Mouse (Mus musculus) CH12.LX (cell line): ENCODE measurements at regions not wholly inside any gene's neighbourhood (a gene's known extent, or its start where the extent isn't known, plus 50 kb on each side); places are given as distances from the start of the nearest gene placed in this dataset.

Experiments used
- DNase-seq: peaks from one replicate; pipeline ENCODE4 v3.0.0-alpha.2; 2013; ENCODE audit errors: extremely low read depth
- H3K27ac ChIP-seq: 2 replicates; pipeline ENCODE4 v1.5.1; 2012; ENCODE audit warnings: low read depth, mild to moderate bottlenecking, control low read depth, moderate library complexity; ENCODE audit not compliant: insufficient read depth
- H3K27me3 ChIP-seq: replicated peaks from 2 replicates; pipeline ENCODE3; 2012; ENCODE audit warnings: inconsistent platforms
- H3K36me3 ChIP-seq, 2 experiments: replicated peaks in 1 of 2; 2 replicates each; pipeline versions ENCODE3 to v1.6.1; 2012; ENCODE audit warnings: inconsistent platforms in 1 of 2, low read length in 1 of 2, mild to moderate bottlenecking in 1 of 2, mixed read lengths in 1 of 2, moderate library complexity in 1 of 2; ENCODE audit not compliant: control insufficient read depth in 1 of 2, insufficient read depth in 1 of 2
- H3K4me1 ChIP-seq, 2 experiments: 2 replicates each; pipeline ENCODE4 v1.6.1; 2012; ENCODE audit warnings: inconsistent platforms in 1 of 2, moderate library complexity in 1 of 2; ENCODE audit not compliant: insufficient read depth in 2 of 2, control insufficient read depth in 1 of 2
- H3K4me2 ChIP-seq: 2 replicates; pipeline ENCODE4 v1.6.1; 2012; ENCODE audit warnings: low read depth, mild to moderate bottlenecking, control low read depth; ENCODE audit not compliant: poor library complexity, insufficient read depth, severe bottlenecking
- H3K4me3 ChIP-seq, 3 experiments: fragments of 150-350 bp in 1 of 3; sonication (generic) in 1 of 3; replicated peaks in 1 of 3; 2 replicates each; pipeline versions ENCODE3 to v1.5.1; 2011 to 2012; ENCODE audit warnings: low read depth in 2 of 3, low read length in 2 of 3, mild to moderate bottlenecking in 2 of 3, moderate library complexity in 2 of 3, control low read depth in 1 of 3, improper control_type of control experiment in 1 of 3, inconsistent platforms in 1 of 3, mixed read lengths in 1 of 3; ENCODE audit not compliant: poor library complexity in 1 of 3
- H3K79me2 ChIP-seq: replicated peaks from 2 replicates; pipeline ENCODE4 v1.6.1; 2012; ENCODE audit warnings: mild to moderate bottlenecking, moderate library complexity; ENCODE audit not compliant: control insufficient read depth, poor library complexity, insufficient read depth, severe bottlenecking; ENCODE audit errors: extremely low read depth
- H3K9ac ChIP-seq: 2 replicates; pipeline ENCODE4 v1.6.1; 2012; ENCODE audit warnings: low read depth, mild to moderate bottlenecking, control low read depth, moderate library complexity; ENCODE audit not compliant: insufficient read depth
- H3K9me3 ChIP-seq: replicated peaks from 2 replicates; pipeline ENCODE3; 2012; ENCODE audit warnings: low read length, inconsistent platforms, mixed read lengths
- BHLHE40 ChIP-seq: IDR thresholded peaks from 2 replicates; pipeline ENCODE4 v1.6.1; 2011; ENCODE audit warnings: mild to moderate bottlenecking, low read depth, low read length, improper control_type of control experiment
- CHD1 ChIP-seq: IDR thresholded peaks from 2 replicates; pipeline ENCODE4 v1.6.1; 2012; ENCODE audit warnings: low read depth, low read length, improper control_type of control experiment, inconsistent platforms
- E2F4 ChIP-seq: IDR thresholded peaks from 2 replicates; pipeline ENCODE4 v1.6.1; 2011; ENCODE audit warnings: low read depth, low read length, improper control_type of control experiment; ENCODE audit not compliant: insufficient replicate concordance
- ETS1 ChIP-seq: conservative IDR thresholded peaks from 2 replicates; pipeline ENCODE4 v1.6.1; 2012; ENCODE audit warnings: low read depth, mild to moderate bottlenecking, inconsistent platforms, low read length, improper control_type of control experiment, moderate library complexity
- GABPA ChIP-seq: IDR thresholded peaks from 2 replicates; pipeline ENCODE4 v1.6.1; 2012; ENCODE audit warnings: low read depth, low read length, improper control_type of control experiment, inconsistent platforms; ENCODE audit not compliant: insufficient replicate concordance
- IRF4 ChIP-seq: IDR thresholded peaks from 2 replicates; pipeline ENCODE4 v1.6.1; 2014; ENCODE audit warnings: low read depth, mild to moderate bottlenecking, inconsistent platforms, low read length, improper control_type of control experiment
- JUN ChIP-seq: IDR thresholded peaks from 2 replicates; pipeline ENCODE4 v1.6.1; 2011; ENCODE audit warnings: low read depth, mild to moderate bottlenecking, low read length, improper control_type of control experiment, moderate library complexity; ENCODE audit not compliant: insufficient read depth
- JUND ChIP-seq: conservative IDR thresholded peaks from 2 replicates; pipeline ENCODE4 v1.6.1; 2011; ENCODE audit warnings: low read depth, low read length, improper control_type of control experiment
- KAT2A ChIP-seq: IDR thresholded peaks from 2 replicates; pipeline ENCODE4 v1.6.1; 2012; ENCODE audit warnings: low read length, improper control_type of control experiment, inconsistent platforms; ENCODE audit not compliant: insufficient replicate concordance
- MAFK ChIP-seq: IDR thresholded peaks from 2 replicates; pipeline ENCODE4 v1.6.1; 2011; ENCODE audit warnings: low read length, improper control_type of control experiment; ENCODE audit not compliant: insufficient replicate concordance
- MAZ ChIP-seq: IDR thresholded peaks from 2 replicates; pipeline ENCODE4 v1.6.1; 2012; ENCODE audit warnings: low read depth, mild to moderate bottlenecking, inconsistent platforms, low read length, improper control_type of control experiment, moderate library complexity
- MEF2A ChIP-seq: IDR thresholded peaks from 2 replicates; pipeline ENCODE4 v1.6.1; 2014; ENCODE audit warnings: low read depth, mild to moderate bottlenecking, inconsistent platforms, low read length, improper control_type of control experiment, borderline replicate concordance
- MXI1 ChIP-seq: IDR thresholded peaks from 2 replicates; pipeline ENCODE4 v1.6.1; 2011; ENCODE audit warnings: mild to moderate bottlenecking, low read depth, low read length, improper control_type of control experiment
- MYC ChIP-seq: IDR thresholded peaks from 2 replicates; pipeline ENCODE4 v1.6.1; 2011; ENCODE audit warnings: low read depth, mild to moderate bottlenecking, improper control_type of control experiment, low read length
- NELFE ChIP-seq: IDR thresholded peaks from 2 replicates; pipeline ENCODE4 v1.6.1; 2011; ENCODE audit warnings: low read depth, low read length, improper control_type of control experiment
- RAD21 ChIP-seq: IDR thresholded peaks from 2 replicates; pipeline ENCODE4 v1.6.1; 2011; ENCODE audit warnings: low read depth, mild to moderate bottlenecking, low read length, improper control_type of control experiment, moderate library complexity
- SIN3A ChIP-seq: IDR thresholded peaks from 2 replicates; pipeline ENCODE4 v1.6.1; 2012; ENCODE audit warnings: low read length, improper control_type of control experiment, inconsistent platforms
- SMC3 ChIP-seq: IDR thresholded peaks from 2 replicates; pipeline ENCODE4 v1.6.1; 2011; ENCODE audit warnings: low read depth, low read length, improper control_type of control experiment
- TBP ChIP-seq: conservative IDR thresholded peaks from 2 replicates; pipeline ENCODE4 v1.6.1; 2011; ENCODE audit warnings: low read depth, low read length, improper control_type of control experiment
- UBTF ChIP-seq: IDR thresholded peaks from 2 replicates; pipeline ENCODE4 v1.6.1; 2012; ENCODE audit warnings: low read depth, mild to moderate bottlenecking, inconsistent platforms, low read length, improper control_type of control experiment, moderate library complexity
- USF1 ChIP-seq: IDR thresholded peaks from 2 replicates; pipeline ENCODE4 v1.6.1; 2014; ENCODE audit warnings: low read depth, mild to moderate bottlenecking, inconsistent platforms, low read length, improper control_type of control experiment
- USF2 ChIP-seq: conservative IDR thresholded peaks from 2 replicates; pipeline ENCODE4 v1.6.1; 2011; ENCODE audit warnings: low read depth, low read length, improper control_type of control experiment
- ZC3H11A ChIP-seq: IDR thresholded peaks from 2 replicates; pipeline ENCODE4 v1.6.1; 2012; ENCODE audit warnings: low read depth, mild to moderate bottlenecking, inconsistent platforms, low read length, improper control_type of control experiment
- ZKSCAN1 ChIP-seq: IDR thresholded peaks from 2 replicates; pipeline ENCODE4 v1.6.1; 2012; ENCODE audit warnings: low read depth, inconsistent platforms, low read length, improper control_type of control experiment, borderline replicate concordance
- ZMIZ1 ChIP-seq: IDR thresholded peaks from 2 replicates; pipeline ENCODE4 v1.6.1; 2012; ENCODE audit warnings: low read depth, mild to moderate bottlenecking, inconsistent platforms, low read length, improper control_type of control experiment
- dilution Hi-C: fragments of 300-500 bp; cut with MboI; formaldehyde crosslinking; loops from 2 replicates; pipeline ENCODE4 v1.14.3; 2020; ENCODE audit warnings: low sequenced_read_pairs; ENCODE audit not compliant: extremely low pct_unique_long_range_greater_than_20kb, extremely low pct_ligation_motif_present
- in situ Hi-C: fragments of 300-500 bp; cut with MboI; formaldehyde crosslinking; loops from 3 replicates; pipeline ENCODE4 v1.14.3; 2019; ENCODE audit warnings: low sequenced_read_pairs, low pct_ligation_motif_present, low pct_unique_long_range_greater_than_20kb, mixed read lengths

- H3K9me3 ChIP-seq = no peaks in the 10 kb centered on the region
- H3K4me1 ChIP-seq = no peaks in the 10 kb centered on the region
- no peak for DNase-seq
- H3K27ac ChIP-seq = no peak overlapping the region
- TF ChIP-seq TBP = no peak
- TF ChIP-seq ETS1 = no peak
- no peak for TF ChIP-seq IRF4
- TF ChIP-seq MAFK = no peak
- TF ChIP-seq NELFE = no peak
- no peak for TF ChIP-seq MYC
- TF ChIP-seq USF1 = no peak
- TF ChIP-seq UBTF = no peak
- no peak for TF ChIP-seq USF2
- no peak for TF ChIP-seq SIN3A
- TF ChIP-seq RAD21 = no peak
- TF ChIP-seq MEF2A = no peak
- in situ Hi-C loops (no loop called here), dilution Hi-C loops (no loop called here)
- no peak overlapping the region for H3K4me2 ChIP-seq
- H3K27me3 ChIP-seq = no peaks in the 10 kb centered on the region
- H3K4me3 ChIP-seq = no peak overlapping the region
- H3K9ac ChIP-seq = no peak overlapping the region
- H3K79me2 ChIP-seq = no peaks in the 10 kb centered on the region
- H3K36me3 ChIP-seq = no peaks in the 10 kb centered on the region
These were observed 118.5 kb upstream of the Sdr16c6 start for GRCm38 (mm10) chr4:4195834-4196233.

DNA sequence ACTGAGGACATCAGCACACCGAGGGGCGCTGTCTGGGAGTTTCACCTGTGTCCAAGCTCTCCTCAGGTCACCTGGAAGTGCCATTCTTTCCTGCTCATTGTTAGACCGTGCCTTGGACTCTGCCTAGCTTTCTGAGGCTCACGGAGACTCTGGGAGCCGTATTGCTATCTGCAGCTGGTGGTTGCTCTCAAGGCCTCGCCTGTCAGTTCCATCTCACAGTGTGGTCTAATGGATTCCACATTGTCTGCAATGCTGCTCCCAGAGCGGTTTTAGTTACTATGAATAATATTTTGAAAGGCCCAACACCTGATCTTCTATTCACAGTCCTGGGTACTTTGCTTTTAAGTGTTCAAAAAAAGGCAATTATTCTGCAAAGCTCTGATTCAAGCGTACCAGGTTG lies 117.9 kb upstream of the Sdr16c6 start:
- no peak for TF ChIP-seq JUN
- TF ChIP-seq E2F4 = no peak
- no peak for TF ChIP-seq CHD1
- TF ChIP-seq BHLHE40 = no peak
- no peak for TF ChIP-seq ZKSCAN1
- no peak for TF ChIP-seq USF2
- no peak for TF ChIP-seq MXI1
- TF ChIP-seq MAZ = no peak
- no peak for TF ChIP-seq IRF4
- no peak for TF ChIP-seq KAT2A
- no peak for TF ChIP-seq SMC3
- TF ChIP-seq GABPA = no peak
- no peak for TF ChIP-seq JUND
- no peak for TF ChIP-seq ZC3H11A
- TF ChIP-seq ZMIZ1 = no peak
- TF ChIP-seq, all 38 proteins: peak for 0
- Histone ChIP-seq H3K27ac (no peak overlapping the region), H3K4me2 (no peak overlapping the region), H3K9me3 (no peaks in the 10 kb centered on the region), H3K9ac (no peak overlapping the region), H3K4me3 (no peak overlapping the region), H3K36me3 (no peaks in the 10 kb centered on the region), H3K79me2 (no peaks in the 10 kb centered on the region), H3K27me3 (no peaks in the 10 kb centered on the region), H3K4me1 (no peaks in the 10 kb centered on the region)
- in situ Hi-C loops (no loop called here), dilution Hi-C loops (no loop called here)
- no peak for DNase-seq
